Mouse (Mus musculus) frontal cortex, adult 2 months (tissue): Measurements from ENCODE around the gene Rnf227. TPM values are rescaled to one million over a fixed set of nuclear protein-coding genes. Genes with fewer than 3 reads are reported as not detected.

Experiments used
- DNase-seq, 2 experiments: peaks; one replicate each; pipeline ENCODE4 v3.0.0; 2022; ENCODE audit warnings: low spot score in 1 of 2; ENCODE audit errors: extremely low spot score in 1 of 2
- polyA plus RNA-seq: library from polyadenylated mRNA; depleted of rRNA; stranded (reverse); fragments of >200 nt; gene quantifications from 2 replicates; pipeline ENCODE4 v1.2.3, GENCODE M21; 2012

Rnf227 gene
- polyA plus RNA-seq, 1 experiment, result 138 TPM

DNA sequence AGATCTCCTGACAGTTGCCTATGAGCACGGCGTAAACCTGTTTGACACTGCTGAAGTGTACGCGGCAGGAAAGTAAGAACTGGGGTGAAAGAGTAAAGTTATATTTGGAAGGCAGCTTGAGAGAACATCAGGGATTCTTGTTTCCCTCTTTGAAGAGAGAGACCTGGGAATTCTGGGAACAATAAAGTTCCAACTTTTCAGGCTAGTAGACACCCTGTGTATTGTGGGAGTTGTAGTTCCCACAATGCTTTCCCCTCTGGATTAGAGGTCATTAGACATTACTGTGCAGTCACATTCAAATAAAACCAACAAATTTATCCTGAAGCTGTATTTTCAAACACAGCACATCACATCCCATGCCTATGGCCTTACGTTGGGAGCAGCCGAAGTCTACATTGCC is 11.7 kb upstream of the Rnf227 start:
- no peak for DNase-seq

DNA sequence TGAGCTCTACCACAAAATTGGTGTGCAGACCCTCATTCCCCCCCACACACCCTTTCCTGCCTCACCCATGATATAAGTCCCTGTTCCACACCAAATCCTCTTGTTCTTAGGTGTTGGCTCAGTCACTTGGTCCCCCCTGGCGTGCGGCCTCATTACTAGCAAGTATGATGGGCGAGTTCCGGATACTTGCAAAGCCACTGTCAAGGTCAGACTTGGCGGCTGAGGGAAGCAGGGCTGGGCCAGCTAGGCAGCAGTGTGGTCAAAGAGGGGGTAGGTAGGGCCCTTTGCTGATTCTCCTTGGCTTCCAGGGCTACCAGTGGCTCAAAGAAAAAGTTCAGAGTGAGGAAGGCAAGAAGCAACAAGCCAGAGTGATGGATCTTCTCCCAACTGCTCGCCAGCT is 9.1 kb upstream of the Rnf227 start:
- DNase-seq, result no peak

DNA sequence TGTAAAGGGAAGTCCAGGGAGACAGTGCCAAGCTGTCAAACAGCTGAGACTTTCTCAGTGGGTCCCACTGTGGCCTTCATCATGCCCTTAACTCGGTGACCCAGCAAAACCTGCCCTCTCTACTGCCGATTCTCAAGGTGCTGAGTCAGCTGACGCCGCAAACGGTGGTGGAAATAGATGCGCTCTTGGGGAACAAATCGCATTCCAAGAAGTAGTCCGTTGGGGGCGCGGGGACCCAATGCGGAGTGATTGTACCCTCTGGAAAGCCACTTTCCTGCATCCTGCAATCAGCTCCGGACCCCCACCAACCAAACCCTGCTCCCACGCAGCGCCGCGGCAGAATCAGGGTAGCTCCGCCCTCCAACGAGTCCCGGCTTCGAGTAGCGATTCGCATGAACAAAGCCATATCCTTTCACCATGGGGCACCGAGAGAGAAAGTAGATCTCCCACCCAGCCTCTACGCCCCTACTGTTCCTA is 8.3 kb upstream of the Rnf227 start:
- peak; percentile 52 to 85 for DNase-seq

DNA sequence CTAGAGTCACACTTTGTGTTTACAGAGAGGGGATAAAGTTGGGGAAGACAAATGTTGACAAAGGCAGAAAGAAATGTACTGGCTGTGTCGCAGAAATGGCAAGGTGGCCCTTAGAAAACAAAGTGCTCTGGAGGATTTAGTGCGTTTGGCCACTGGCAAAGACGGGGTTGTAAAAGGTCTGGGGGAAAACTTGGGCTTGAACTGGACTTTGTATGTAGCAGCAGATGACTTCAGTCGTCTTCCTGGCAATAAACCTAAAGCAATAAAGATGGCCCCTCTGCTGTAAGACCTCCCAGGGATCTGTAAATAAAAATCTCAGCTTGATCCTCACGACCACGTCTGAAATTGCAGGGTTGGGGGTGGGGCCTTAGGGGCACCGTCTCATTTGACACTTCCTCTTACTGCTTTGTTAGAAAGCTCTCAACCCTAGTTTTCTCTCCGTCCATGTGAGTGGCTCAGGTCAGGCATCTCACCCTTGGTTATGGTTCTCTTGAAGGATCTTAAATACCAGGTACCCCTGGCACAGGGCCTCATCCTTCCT is 7.5 kb upstream of the Rnf227 start:
- no peak for DNase-seq

DNA sequence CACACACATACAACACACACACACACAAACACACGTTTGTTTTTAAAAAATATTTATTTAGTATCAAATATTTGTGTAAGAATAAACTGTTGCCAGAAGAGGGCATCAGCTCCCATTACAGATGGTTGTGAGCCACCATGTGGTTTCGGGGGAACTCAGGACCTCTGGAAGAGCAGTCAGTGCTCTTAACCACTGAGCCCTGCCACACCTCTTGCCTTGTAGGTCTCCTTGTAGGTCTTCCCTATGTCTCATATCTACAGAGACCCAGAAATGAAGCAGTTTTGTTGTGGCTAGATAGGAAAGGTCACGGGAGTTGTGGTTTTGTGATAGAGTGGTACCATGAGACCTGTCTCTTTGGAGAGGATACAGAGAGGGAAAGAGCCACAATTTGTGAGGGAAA is 6.3 kb upstream of the Rnf227 start:
- DNase-seq, result no peak

DNA sequence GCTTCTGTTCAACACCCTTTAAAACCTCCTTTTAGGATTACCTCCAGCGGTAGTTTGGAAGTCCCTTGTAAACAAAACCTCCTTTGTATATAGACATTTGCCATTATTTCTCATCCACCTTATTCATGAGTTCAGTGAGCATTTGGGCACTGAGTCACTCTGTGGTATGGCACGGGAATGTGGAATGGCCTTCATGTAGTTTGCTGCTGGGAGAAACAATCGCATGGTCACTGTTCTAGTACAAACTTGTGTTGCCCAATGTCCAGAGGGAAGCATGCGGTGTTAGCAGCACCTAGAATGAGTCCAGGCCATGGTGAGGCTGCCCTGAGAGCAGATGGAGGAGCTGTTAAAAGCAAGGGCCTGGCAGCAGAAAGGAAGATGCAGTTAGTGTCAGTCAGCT is 5.5 kb upstream of the Rnf227 start:
- no peak for DNase-seq

DNA sequence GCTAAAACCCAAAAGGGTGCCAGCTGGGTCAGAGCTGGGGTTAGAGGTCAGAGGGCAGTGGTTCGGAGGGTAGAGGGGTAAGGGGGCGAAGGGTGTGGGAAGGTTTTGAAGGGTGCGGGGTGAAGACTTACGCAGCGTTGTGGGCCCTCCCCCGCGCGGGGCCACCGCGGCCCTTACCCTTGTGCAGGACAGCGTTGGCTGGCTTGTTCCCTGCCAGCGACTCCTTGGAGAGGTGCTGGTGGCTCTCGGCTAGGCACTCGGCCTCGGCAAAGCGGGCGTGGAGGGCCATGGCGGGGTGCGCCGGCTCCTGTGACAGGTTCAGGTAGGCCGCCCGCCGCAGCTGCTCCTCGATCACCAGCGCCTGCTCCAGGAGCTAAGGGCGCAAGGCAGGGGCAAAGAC is 6.2 kb downstream of the Rnf227 start:
- no peak for DNase-seq

DNA sequence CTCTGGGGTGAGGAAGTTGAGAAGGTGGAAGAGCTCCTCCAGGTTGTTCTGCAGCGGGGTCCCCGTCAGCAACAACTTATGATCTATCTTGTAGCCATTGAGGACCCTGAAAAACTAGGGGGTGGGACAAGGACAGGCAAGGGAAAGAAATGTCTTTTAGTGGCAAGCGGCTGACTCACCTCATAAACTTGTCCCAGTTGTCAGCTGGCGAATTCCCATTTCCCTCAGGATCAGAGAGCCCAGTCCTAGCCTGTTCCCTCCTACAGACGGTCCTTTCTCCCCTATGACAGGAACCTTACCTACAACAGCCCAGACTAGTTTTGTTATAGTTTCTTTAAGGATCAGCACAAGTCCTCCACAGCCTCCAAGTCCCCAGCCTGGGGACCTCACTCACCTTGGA is 16.3 kb downstream of the Rnf227 start:
- no peak for DNase-seq

DNA sequence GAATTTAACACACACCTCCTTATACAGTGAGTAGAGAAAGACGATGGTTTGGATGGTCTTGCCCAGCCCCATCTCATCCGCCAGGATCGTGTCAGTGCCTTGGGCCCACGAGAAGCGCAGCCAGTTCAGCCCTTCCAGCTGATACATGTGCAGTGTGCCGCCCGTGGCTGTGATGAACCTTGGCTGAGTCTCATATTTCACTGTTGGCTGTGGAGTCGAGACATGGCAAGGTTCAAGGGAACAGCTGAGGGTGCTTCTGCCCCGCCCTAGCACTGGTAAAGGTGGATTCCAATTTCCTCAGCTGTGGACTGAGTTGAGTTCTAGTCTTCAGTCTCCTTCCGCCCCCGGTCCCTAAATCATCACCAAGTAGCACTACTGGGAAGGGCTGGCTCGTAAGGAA is 17.4 kb downstream of the Rnf227 start:
- no peak for DNase-seq

DNA sequence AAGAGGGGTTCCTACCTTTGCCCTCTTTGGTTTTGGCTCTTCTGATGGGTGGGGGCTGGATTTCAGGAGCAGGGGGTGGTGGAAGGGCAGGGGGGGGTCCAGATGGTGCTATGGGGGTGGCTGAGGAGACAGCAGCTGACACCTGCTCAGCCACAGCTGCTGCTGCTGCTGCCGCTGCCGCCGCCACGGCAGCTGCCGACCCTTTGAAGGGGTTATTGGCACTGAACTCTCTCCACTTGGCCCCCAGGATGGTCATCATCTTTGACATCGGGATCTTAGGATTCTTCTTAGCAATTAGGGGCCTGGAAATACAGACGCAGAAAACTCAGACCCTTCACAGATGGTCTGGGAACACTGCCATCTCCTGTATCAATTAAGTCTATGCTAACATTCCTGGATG is 21.8 kb downstream of the Rnf227 start:
- no peak for DNase-seq

DNA sequence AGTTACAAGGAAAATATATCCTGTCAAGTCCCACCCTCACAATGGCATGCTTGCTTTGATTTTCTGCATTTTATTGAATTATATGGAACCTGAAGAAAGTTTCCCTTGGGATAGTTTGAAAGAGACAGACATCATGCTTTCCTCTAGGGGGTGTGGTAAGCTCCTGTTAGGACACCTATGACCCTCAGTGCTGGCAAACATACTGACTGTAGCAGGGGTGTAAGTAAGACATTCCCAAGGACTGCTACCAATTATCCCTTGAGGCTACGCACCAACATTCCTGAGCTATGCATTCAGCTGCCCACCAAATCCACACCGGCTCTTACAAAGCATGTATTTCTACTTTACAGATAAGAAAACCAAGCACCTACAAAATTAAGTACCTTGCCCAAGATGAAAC is 22.2 kb downstream of the Rnf227 start:
- no peak for DNase-seq

DNA sequence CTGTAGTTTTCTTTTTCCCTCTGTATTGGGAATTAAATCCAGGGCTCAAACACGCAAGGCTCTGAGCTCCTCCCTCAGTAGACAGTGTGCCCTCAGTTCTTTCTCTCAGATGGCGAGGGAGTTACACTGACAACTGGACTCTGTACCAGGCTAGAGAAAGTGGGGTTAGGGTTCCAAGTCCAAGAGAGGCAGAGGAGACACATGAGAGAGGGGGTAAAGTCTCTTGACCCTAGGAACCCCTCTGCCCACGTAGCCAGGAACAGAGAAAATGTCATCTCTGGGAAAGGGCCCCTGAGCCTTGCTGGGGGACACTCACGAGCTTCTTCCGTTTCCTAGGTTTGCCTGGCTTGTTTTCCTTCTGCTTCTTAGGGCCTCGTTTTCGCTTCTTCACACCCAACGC is 24.1 kb downstream of the Rnf227 start:
- no peak for DNase-seq

DNA sequence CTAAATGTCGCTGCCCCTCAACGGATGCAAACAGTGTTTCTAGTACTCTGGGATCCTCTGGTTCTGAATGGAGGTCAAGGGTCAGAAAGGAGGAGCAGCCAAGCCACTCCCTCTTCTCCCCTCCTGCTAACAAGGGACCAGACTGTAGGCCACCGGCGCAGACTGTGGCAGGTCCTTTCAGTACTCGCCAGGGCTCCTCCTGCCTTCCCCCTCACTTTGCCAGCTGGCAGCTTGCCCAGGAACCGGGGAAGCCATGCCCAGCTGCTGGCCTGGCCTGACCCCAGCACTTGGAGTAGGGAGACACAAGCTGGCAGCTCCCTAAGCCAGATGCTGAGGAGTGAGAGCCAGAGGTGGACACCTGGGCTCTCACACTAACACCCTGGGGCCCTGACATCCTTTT is 24.6 kb downstream of the Rnf227 start:
- peak; percentile 88 to 92 for DNase-seq

DNA sequence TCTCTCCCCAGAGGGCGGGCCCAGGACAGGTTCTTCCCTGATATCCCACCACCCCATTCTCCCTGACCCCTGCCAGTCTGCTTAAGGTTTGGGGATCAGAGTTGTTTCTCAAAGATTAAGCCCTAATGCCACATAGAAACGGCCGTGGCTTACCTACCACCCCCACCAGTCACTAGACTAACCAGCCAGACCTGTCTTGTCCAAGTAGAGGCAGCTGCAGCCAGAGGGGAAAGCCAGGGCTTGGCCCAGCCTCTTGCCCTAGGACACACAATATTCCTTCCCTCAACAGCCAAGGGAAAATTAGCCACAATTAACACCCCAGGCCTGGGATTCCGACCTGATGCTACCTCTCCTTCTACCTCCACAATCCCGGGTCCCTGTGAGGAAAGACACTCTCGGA is 25.5 kb downstream of the Rnf227 start:
- DNase-seq, result no peak

DNA sequence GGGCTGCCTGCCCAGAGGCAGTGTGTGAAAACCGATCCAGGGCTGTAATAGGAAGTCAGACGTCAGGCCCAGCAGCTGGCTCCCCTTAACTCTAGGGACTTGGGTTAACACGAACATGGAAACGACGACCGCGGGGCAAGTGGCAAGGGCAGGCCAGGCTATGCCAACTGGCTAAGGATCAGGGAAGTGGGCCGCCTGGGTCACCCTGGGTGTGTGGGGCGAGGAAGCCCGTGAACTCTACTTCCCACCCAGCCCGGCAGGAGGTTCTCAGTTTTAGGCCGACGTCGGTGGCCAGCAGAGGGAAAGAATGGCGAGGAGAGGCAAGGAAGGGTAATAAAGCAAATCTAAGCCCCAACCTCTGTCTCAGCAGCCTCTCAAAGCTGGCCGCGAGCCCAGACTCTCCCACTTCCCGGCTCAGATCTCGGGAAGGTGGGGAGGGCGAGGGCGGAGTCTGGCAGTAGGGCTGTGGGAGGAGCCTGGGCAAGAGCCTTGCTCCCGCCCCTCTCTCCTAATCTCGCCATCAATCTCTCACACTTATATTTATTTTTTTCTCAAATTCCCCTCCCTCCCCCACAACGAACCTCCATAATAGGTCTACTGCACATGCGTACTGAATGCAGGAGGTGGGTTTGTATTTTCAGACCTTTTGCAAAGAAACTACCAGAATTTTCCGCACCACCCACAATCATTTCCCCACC is 26.0 kb downstream of the Rnf227 start:
- peak; percentile 93 to 96 for DNase-seq

DNA sequence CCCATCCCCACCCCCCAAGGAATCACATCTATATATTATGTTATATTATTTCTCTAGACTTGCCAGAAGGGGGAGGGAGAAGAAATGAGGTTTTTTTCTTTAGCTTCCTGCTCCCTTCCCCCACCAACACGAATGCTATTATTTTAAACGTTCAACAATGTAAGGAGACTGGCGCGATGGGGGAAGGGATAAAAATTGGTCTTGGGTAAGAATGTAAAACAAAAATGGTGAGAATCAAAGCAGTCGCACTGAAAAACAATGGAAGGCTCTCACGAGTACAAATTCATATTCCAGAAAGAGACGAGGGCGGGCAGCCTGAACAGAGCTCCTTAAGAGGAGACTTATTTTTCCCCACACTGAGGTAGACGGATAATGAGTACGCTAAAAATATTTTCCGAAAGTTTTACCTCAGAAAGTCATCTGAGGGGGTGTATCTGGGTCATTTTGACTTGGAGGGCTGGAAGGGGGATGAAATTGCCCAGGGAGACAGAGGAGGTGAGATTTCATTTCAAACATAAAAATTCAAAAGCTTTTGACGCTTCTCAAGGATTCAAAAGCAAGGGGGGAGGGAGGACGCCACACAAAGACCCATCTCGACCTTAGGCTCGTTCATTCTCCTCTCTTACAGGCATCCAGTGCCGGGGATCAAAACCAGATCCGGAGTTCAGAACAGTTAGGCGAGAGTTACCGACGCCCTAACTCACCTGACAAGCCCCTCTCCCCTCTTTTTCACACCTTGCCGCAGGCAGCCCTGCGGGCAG is 26.8 kb downstream of the Rnf227 start:
- DNase-seq, result peak; percentile 45 to 64

DNA sequence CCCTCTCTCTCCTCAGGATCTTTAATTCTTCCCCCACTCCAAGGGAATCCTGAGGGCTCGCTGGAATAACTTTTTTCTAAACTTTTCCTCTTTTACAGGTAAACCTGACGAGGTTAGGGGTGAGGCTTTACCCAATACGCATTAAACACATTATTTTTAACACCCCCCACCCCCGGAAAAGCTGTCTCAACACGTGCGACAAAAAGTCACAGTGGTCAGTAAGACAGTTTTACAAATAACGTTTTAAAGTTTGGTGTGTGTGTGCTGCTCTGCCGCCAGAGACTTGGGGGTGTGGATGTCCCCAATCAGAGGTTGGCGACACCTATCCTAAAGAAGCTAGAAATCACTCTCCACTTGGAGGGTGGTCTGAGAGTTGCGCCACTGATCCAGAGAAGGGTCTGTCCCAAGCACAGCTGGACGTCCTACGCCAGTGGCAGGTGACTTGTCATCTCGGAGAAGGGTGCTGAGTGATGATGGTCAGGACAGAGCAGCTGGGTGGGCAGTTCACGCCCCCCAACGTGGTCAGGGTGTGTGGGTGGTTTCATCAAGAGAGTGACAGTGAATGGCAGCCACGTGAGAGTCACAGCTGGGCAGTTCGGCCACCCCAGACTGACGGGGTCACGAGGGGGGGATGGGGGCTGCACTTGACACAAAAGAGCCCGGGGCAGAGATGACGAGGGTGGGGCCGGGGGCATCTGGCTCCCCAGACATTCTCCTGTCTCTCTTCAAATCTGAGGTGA is 27.5 kb downstream of the Rnf227 start:
- peak; percentile 15 to 30 for DNase-seq

DNA sequence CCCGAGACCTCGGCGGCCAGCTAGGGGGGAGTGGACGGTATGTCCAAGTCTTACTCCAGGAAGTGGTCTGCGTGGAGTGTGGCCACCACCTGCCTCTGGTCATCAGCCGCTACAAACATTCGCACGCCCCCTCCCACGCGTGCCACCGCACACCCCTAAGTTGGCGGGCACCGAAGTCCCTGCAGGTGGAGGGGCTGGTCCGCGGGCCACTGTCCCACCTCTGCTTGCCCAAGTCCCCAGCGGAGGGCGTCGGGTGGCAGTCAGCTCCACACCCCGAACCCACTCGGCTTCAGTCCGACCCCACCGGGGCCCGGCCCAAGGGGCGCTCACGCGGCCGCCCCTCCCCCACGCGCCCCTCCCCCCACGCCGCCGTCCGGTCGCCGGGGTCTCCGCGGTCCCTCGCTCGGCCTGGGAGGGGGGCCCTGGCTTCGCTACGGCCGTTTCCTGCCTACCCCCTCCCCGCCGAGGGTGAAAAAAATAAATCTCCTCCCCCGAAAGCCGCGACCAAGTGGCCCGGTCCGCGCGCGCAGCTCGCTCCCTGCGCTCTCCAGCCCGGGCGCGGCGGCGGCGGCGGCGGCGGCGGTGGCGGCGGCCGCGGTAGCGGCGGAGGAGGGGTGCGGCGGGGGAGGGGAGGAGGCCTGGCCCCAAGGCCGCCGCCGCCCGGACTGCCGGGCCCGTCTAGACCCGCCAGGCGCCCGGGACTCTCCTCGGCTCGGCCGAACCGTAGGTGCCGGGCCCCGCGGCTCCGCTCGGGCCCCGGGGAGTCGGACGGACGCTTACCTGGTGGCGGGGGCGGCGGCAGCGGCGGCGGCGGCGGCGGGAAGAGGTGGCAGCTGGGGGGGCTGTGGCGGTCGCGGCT is 28.3 kb downstream of the Rnf227 start:
- peak in 1 of 2 experiments; percentile 20 for DNase-seq

DNA sequence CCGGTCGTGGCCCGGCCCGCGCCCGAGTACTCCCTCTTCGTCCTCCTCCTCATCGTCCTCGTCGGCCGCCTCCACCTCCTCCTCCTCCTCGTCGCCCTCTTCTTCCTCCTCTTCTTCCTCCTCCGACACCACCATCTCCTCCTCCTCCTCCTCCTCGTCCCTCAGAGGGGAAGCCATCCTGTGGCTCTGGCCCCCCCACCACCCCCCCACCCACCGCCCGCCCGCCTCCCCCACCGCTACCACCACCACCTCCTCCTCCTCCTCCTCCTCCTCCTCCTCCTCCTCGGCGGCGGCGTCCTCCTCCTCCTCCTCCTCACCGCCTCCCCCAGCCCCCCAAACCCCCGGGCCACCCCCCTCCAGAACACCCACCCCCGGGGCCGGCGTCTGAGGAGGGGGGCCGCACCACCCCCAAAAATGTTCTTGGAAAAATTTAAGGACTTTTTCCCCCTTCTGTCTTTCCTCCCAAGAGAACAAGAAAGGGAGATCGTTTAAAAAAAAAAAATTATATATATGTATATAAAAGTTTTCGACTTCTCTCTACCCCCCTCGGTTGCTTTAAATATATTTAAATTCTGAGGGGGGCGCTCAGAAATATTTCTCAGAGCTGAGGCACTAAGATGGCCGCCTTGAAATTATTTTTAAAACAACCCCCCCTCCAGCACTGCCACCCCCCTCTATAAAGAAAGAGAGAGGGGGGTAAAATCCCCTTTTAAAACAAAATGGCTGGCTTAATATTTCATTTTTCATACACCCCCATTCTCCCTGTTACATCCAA is 29.1 kb downstream of the Rnf227 start, which contains the start of gene Chd3:
TSS of gene Chd3 (minus strand) at position 192 of the 775 bp plus-strand sequence.
- no peak for DNase-seq
